In the genomic region with DNA sequence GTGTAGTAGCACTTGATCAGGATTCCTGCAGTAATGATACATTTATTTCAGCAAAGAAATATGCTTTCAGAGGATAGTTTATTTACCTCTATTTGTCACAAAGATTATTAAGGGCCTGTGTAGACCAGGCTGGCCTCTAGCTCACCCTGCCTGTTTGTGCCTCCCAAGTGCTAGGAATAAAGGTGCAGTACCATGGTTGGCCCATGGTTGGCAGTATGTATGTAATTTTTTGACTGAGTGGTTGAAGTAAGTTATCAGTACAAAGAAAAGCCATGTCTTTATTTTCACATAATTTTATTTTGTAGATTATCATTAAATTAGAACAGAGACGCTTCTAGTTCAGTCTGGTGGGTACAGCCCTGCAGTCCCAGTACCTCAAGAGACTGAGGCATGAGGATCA, we compare ENCODE assay signal across 14 mouse cellular contexts.
A peak's percentile ranks its signal among the peaks of the same experiment; 100 is the strongest.
DNase-seq lines count a peak whose midpoint lies in the region; ATAC-seq lines count a peak whose summit lies in the region.
"Had no signal": no experiment of that assay in that cellular context is flagged by ENCODE, and none has a peak within 500 bp of the region (broad histone marks: within the 10 kb centered on the region; RNA-seq: fewer than 3 reads in every experiment).

No protein-coding gene starts in this region.

- no peak overlapping the region for H3K9ac ChIP-seq in hindbrain, embryonic 12.5 days
- no peak overlapping the region for H3K9ac ChIP-seq in limb, embryonic 11.5 days (ENCODE audit: low read length)
- H3K9ac ChIP-seq: embryonic facial prominence, embryonic 15.5 days; heart, embryonic 13.5 days; neural tube, embryonic 12.5 days had no signal

- no peaks in the 10 kb centered on the region for H3K27me3 ChIP-seq in hindbrain, embryonic 10.5 days (ENCODE audit: insufficient read depth, poor library complexity, severe bottlenecking)
- H3K27me3 ChIP-seq in hindbrain, embryonic 12.5 days = no peaks in the 10 kb centered on the region
- no peaks in the 10 kb centered on the region for H3K27me3 ChIP-seq in limb, embryonic 11.5 days (ENCODE audit: control insufficient read depth, insufficient read depth, low read length)
- no peaks in the 10 kb centered on the region for H3K27me3 ChIP-seq in limb, embryonic 10.5 days (ENCODE audit: low read depth, poor library complexity, severe bottlenecking)
- H3K27me3 ChIP-seq: embryonic facial prominence, embryonic 15.5 days; heart, embryonic 13.5 days; neural tube, embryonic 12.5 days had no signal

- no peak overlapping the region for H3K4me3 ChIP-seq in hindbrain, embryonic 10.5 days
- H3K4me3 ChIP-seq in hindbrain, embryonic 12.5 days = no peak overlapping the region
- H3K4me3 ChIP-seq in limb, embryonic 11.5 days (ENCODE audit: low read depth, low read length) = no peak overlapping the region
- no peak overlapping the region for H3K4me3 ChIP-seq in limb, embryonic 10.5 days
- H3K4me3 ChIP-seq: embryonic facial prominence, embryonic 15.5 days; heart, embryonic 13.5 days; neural tube, embryonic 12.5 days had no signal

- H3K9me3 ChIP-seq in hindbrain, embryonic 10.5 days = no peaks in the 10 kb centered on the region
- no peaks in the 10 kb centered on the region for H3K9me3 ChIP-seq in hindbrain, embryonic 12.5 days (replicated peaks)
- no peaks in the 10 kb centered on the region for H3K9me3 ChIP-seq in limb, embryonic 11.5 days (ENCODE audit: control insufficient read depth, low read length)
- no peaks in the 10 kb centered on the region for H3K9me3 ChIP-seq in limb, embryonic 10.5 days (replicated peaks)
- H3K9me3 ChIP-seq: embryonic facial prominence, embryonic 15.5 days; heart, embryonic 13.5 days; neural tube, embryonic 12.5 days had no signal

- no peaks in the 10 kb centered on the region for H3K36me3 ChIP-seq in hindbrain, embryonic 10.5 days
- no peaks in the 10 kb centered on the region for H3K36me3 ChIP-seq in hindbrain, embryonic 12.5 days
- no peaks in the 10 kb centered on the region for H3K36me3 ChIP-seq in limb, embryonic 11.5 days (ENCODE audit: control insufficient read depth, insufficient read depth, low read length)
- no peaks in the 10 kb centered on the region for H3K36me3 ChIP-seq in limb, embryonic 10.5 days
- H3K36me3 ChIP-seq: embryonic facial prominence, embryonic 15.5 days; heart, embryonic 13.5 days; neural tube, embryonic 12.5 days had no signal

- WGBS in hindbrain, embryonic 10.5 days = 85% methylated on average over 1 of the region's 1 CpGs
- WGBS in hindbrain, embryonic 12.5 days = 78% methylated on average over 1 of the region's 1 CpGs
- whole genome bisulfite sequencing in limb, embryonic 11.5 days = 89% methylated on average over 1 of the region's 1 CpGs
- WGBS in limb, embryonic 10.5 days = 83% methylated on average over 1 of the region's 1 CpGs

- H3K27ac ChIP-seq in hindbrain, embryonic 10.5 days = no peak overlapping the region
- no peak overlapping the region for H3K27ac ChIP-seq in hindbrain, embryonic 12.5 days
- no peak overlapping the region for H3K27ac ChIP-seq in limb, embryonic 11.5 days (replicated peaks; ENCODE audit: low read depth, low read length)
- H3K27ac ChIP-seq in limb, embryonic 10.5 days = no peak overlapping the region
- H3K27ac ChIP-seq: heart, embryonic 13.5 days; neural tube, embryonic 12.5 days had no signal

- peak; percentile 10 for DNase-seq in hindbrain, embryonic 10.5 days (ENCODE audit: low spot score)
- peak; percentile 34 for DNase-seq in limb, embryonic 11.5 days (ENCODE audit: low spot score)
- DNase-seq in limb, embryonic 10.5 days (ENCODE audit: low spot score) = no peak
- peak; percentile 10 for DNase-seq in thymus, postnatal 4 days
- no peak for DNase-seq in thymus, postnatal 0 days (ENCODE audit: low spot score)
- peak; percentile 44 for DNase-seq in testis, postnatal 10 days (ENCODE audit: low spot score)
- DNase-seq in urinary bladder, adult 18-20 months (ENCODE audit: low spot score in 2 of 2) = no peak
- DNase-seq: adrenal gland, adult 8-10 months; cerebellum, adult 11 months; thymus, adult 18-20 months had no signal

- no peaks in the 10 kb centered on the region for H3K4me1 ChIP-seq in hindbrain, embryonic 10.5 days (replicated peaks)
- H3K4me1 ChIP-seq in hindbrain, embryonic 12.5 days = no peaks in the 10 kb centered on the region
- H3K4me1 ChIP-seq in limb, embryonic 11.5 days (ENCODE audit: control insufficient read depth, insufficient read depth, low read length) = no peaks in the 10 kb centered on the region
- no peaks in the 10 kb centered on the region for H3K4me1 ChIP-seq in limb, embryonic 10.5 days
- H3K4me1 ChIP-seq: heart, embryonic 13.5 days; neural tube, embryonic 12.5 days had no signal

- no peak for ATAC-seq in hindbrain, embryonic 12.5 days (ENCODE audit: low FRiP score)
- ATAC-seq in limb, embryonic 11.5 days (ENCODE audit: insufficient number of reproducible peaks, low FRiP score, low TSS enrichment, low read depth) = no peak

- no peak overlapping the region for H3K4me2 ChIP-seq in hindbrain, embryonic 12.5 days (replicated peaks)
- no peak overlapping the region for H3K4me2 ChIP-seq in limb, embryonic 11.5 days (ENCODE audit: low read depth, severe bottlenecking)
- H3K4me2 ChIP-seq: embryonic facial prominence, embryonic 15.5 days; heart, embryonic 13.5 days; neural tube, embryonic 12.5 days had no signal

Comparison
In these comparisons a context has a peak if more than half of its experiments do, and no peak if none do; other contexts are left out.
1. DNase-seq: peak in hindbrain, embryonic 10.5 days (single experiment), limb, embryonic 11.5 days (single experiment), thymus, postnatal 4 days (single experiment) and testis, postnatal 10 days (single experiment); none in limb, embryonic 10.5 days (single experiment), thymus, postnatal 0 days (single experiment) and urinary bladder, adult 18-20 months (0 of 2).